Comparison of ENCODE assay signal across 8 mouse cellular contexts in the genomic region with DNA sequence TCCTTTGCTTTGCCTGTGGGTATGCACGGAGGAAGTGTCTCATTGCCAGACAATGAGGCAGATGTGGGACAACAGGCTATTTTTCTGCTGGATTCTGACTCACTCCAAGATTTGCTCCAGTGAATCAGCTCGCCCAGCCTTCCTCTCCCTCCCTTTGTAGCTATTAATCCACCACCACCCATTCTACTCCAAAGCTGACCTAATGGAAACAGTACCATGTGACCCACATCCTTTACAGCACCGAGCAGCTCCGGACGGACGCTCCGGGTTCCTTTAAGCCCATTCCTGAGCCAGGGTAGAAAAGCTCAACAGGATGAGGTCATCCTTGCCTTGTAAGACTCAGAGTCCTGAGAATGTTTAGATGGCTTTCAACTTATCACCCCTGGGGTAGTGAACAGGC. TPM values are rescaled to one million over a fixed set of nuclear protein-coding genes. Genes with fewer than 3 reads are reported as not detected.
A peak's percentile ranks its signal among the peaks of the same experiment; 100 is the strongest.
DNase-seq lines count a peak whose midpoint lies in the region; ATAC-seq and TF ChIP-seq lines count a peak whose summit lies in the region.

No protein-coding gene starts in this region.

- WGBS in kidney, embryonic 15.5 days: 38% methylated on average over 7 of the region's 7 CpGs

- no peak for ATAC-seq in kidney, embryonic 15.5 days (replicated peaks; ENCODE audit: low FRiP score)
- no peak for ATAC-seq in erythroid progenitor cell, adult 5-6 weeks (replicated peaks; ENCODE audit: low FRiP score, poor library complexity, severe bottlenecking)

- H3K9me3 ChIP-seq in kidney, embryonic 15.5 days (replicated peaks): no peaks in the 10 kb centered on the region

- peak overlapping the region; percentile 25 for H3K4me2 ChIP-seq in kidney, embryonic 15.5 days
- H3K4me2 ChIP-seq in myocyte (ENCODE audit: low read depth): peak overlapping the region; percentile 95

- H3K4me3 ChIP-seq in C2C12 (ENCODE audit: insufficient read depth, poor library complexity, severe bottlenecking) (no peak overlapping the region), myocyte (no peak overlapping the region)
- no peak overlapping the region for H3K4me3 ChIP-seq in kidney, embryonic 15.5 days (replicated peaks)

- no peak overlapping the region for H3ac ChIP-seq in C2C12 (ENCODE audit: control insufficient read depth, insufficient read length, low read depth)
- H3ac ChIP-seq in myocyte (ENCODE audit: control insufficient read depth, insufficient read length): no peak overlapping the region

- H3K79me2 ChIP-seq in C2C12 (ENCODE audit: control insufficient read depth, insufficient read depth) (peaks cover 27% of the 10 kb centered on the region), myocyte (ENCODE audit: control insufficient read depth, insufficient read depth) (peaks cover 26% of the 10 kb centered on the region)

- TF ChIP-seq POLR2A in myocyte (IDR thresholded peaks at IDR 0.05; ENCODE audit: insufficient read length, low read depth): peak; percentile 26

- H3K27ac ChIP-seq in kidney, embryonic 15.5 days: peak overlapping the region; percentile 82

- no peak overlapping the region for H3K9ac ChIP-seq in kidney, embryonic 15.5 days

- no peak for TF ChIP-seq CTCF in C2C12 (IDR thresholded peaks at IDR 0.05; ENCODE audit: control insufficient read depth, insufficient read depth, insufficient read length)

- peak; percentile 33 for DNase-seq in embryo, embryonic 10 days (ENCODE audit: low spot score)
- no peak for DNase-seq in embryo, embryonic 11 days
- DNase-seq in heart, adult 18-20 months: peak; percentile 86 to 95
- DNase-seq in cerebellum, adult 9-11 months: no peak

- no peaks in the 10 kb centered on the region for H3K36me3 ChIP-seq in C2C12 (ENCODE audit: control insufficient read depth, insufficient read depth)
- no peaks in the 10 kb centered on the region for H3K36me3 ChIP-seq in kidney, embryonic 15.5 days
- H3K36me3 ChIP-seq in myocyte (ENCODE audit: control insufficient read depth, insufficient read depth): no peaks in the 10 kb centered on the region

- H3K79me3 ChIP-seq in C2C12 (ENCODE audit: low read depth): peaks cover 26% of the 10 kb centered on the region

- peaks cover 44% of the 10 kb centered on the region for H3K4me1 ChIP-seq in kidney, embryonic 15.5 days

- H3K27me3 ChIP-seq in C2C12 (ENCODE audit: control insufficient read depth, insufficient read depth, insufficient read length): no peaks in the 10 kb centered on the region
- peaks cover 7% of the 10 kb centered on the region for H3K27me3 ChIP-seq in kidney, embryonic 15.5 days
- H3K27me3 ChIP-seq in myocyte (ENCODE audit: control insufficient read depth, insufficient read depth, insufficient read length): no peaks in the 10 kb centered on the region

TF ChIP-seq in C2C12, 6 proteins besides CTCF, POLR2A, EP300 and RAD21:
- TF ChIP-seq USF1 (IDR thresholded peaks at IDR 0.05; ENCODE audit: low read depth): peak; percentile 93
- TF ChIP-seq FOSL1 (IDR thresholded peaks at IDR 0.05; ENCODE audit: insufficient read depth, low read length, poor library complexity, severe bottlenecking): peak; percentile 64
- TF ChIP-seq MYOD1 (IDR thresholded peaks at IDR 0.05; ENCODE audit: control insufficient read depth, insufficient read length, low read depth): peak; percentile 36
- no peak for TF ChIP-seq MYOG (IDR thresholded peaks at IDR 0.05; ENCODE audit: control insufficient read depth, extremely low read depth, insufficient read length)
- TF ChIP-seq MAX (IDR thresholded peaks at IDR 0.05): no peak
- TF ChIP-seq CEBPB (IDR thresholded peaks at IDR 0.05; ENCODE audit: low read depth): no peak
TF ChIP-seq in C2C12: peak in this region for 3.

TF ChIP-seq in myocyte, 11 proteins besides CTCF, POLR2A, EP300 and RAD21:
- TF ChIP-seq MAX (IDR thresholded peaks at IDR 0.05; ENCODE audit: low read depth): no peak
- TF ChIP-seq USF1 (IDR thresholded peaks at IDR 0.05; ENCODE audit: low read depth): peak; percentile 89

RNA-seq across cellular contexts. Expression of gene Cttnbp2nl, which starts 2.0 kb away (rescaled TPM):
- polyA plus RNA-seq in C2C12 (2012; fragmentation: generic; extraction: Trizol) (11.2 TPM), myocyte (2012; fragmentation: generic; extraction: Trizol) (8.9 TPM)
- total RNA-seq in heart, adult 18-20 months (2021): 10 to 100 TPM; 20.7 to 21.6 TPM
- polyA plus RNA-seq in kidney, embryonic 15.5 days (2015; fragmentation: Nextera tagmentation; extraction: Ambion mirVana): 26.4 and 29.4 TPM in 2 replicates
- 0.36 and 1.3 TPM in 2 replicates for total RNA-seq in erythroid progenitor cell, adult 5-6 weeks (2015; ENCODE audit: low replicate concordance)
- total RNA-seq in erythroid progenitor cell, adult 5-6 weeks (2017; ENCODE audit: low replicate concordance): 0.30 and 0.51 TPM in 2 replicates

RNA-seq across cellular contexts. Expression of gene 4930564D02Rik, which starts 11.7 kb away (rescaled TPM):
- polyA plus RNA-seq in C2C12 (2012; fragmentation: generic; extraction: Trizol): not detected
- not detected for total RNA-seq in heart, adult 18-20 months (2021)
- not detected in 2 replicates for polyA plus RNA-seq in kidney, embryonic 15.5 days (2015; fragmentation: Nextera tagmentation; extraction: Ambion mirVana)
- not detected for polyA plus RNA-seq in myocyte (2012; fragmentation: generic; extraction: Trizol)
- total RNA-seq in erythroid progenitor cell, adult 5-6 weeks (2015; ENCODE audit: low replicate concordance): not detected in 2 replicates
- total RNA-seq in erythroid progenitor cell, adult 5-6 weeks (2017; ENCODE audit: low replicate concordance): not detected in 2 replicates

Comparison
In these comparisons a context has a peak if more than half of its experiments do, and no peak if none do; other contexts are left out.
1. DNase-seq: peak in embryo, embryonic 10 days (single experiment) and heart, adult 18-20 months (2 of 2); none in embryo, embryonic 11 days (single experiment) and cerebellum, adult 9-11 months (single experiment).